Mouse (Mus musculus): Measurements from ENCODE around the gene Chn2. TPM values are rescaled to one million over a fixed set of nuclear protein-coding genes. Genes with fewer than 3 reads are reported as not detected.
"Not testable (repeated sequence)": the region's sequence is repeated elsewhere in the genome, so short reads cannot be mapped to it uniquely, and the experiment has no call there.

The Chn2 gene
- total RNA-seq, 2 experiments from 2014 or later, result 2.3 to 2.5 TPM

DNA sequence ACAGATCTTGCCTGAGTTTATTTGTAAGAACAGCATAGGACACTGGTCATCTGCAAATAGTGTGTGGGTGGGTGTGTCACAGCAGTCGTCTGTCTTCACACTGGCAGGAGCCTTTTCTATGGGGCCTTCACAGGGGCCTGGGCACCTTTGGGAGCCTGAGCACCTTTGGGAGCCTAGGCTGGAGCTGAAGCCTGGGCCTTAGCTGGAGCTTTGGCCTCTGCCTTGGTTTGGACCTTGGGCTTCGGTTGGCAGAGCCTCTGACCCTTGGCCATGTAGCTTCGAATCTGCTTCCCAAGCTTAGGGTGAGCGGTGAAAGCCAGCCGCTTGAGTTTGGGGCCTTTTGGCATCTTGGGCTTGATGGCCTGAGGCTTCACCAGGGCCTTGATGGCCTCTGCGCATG, 137.7 kb downstream of the Chn2 start:
- ATAC-seq (replicated peaks; ENCODE audit: low FRiP score, poor library complexity, severe bottlenecking), result not testable (repeated sequence)

- ATAC-seq (replicated peaks; ENCODE audit: low FRiP score, poor library complexity, severe bottlenecking), result no peak
Measured at GRCm38 (mm10) chr6:54179056-54179873, 139.9 kb downstream of the Chn2 start.

DNA sequence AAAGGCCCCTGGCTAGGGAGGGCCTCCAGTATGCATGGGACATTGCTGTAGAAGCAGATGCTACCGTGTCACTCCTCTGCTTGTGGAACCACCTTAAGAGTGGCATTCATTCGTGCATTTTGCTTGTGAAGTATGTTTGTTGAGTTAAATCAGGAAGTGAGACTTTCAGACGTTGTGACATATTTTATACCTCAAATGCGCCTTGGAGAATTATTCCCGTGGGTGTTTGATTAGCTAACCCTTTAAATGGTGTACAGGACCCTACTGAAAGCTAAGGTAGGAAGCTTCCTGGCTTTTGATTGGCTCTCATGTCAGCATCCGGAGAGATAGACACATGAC, 140.5 kb downstream of the Chn2 start:
- ATAC-seq (replicated peaks; ENCODE audit: low FRiP score, poor library complexity, severe bottlenecking), result no peak

- ATAC-seq (replicated peaks; ENCODE audit: low FRiP score, poor library complexity, severe bottlenecking), result no peak
Measured at GRCm38 (mm10) chr6:54183825-54184578, 144.6 kb downstream of the Chn2 start.

GRCm38 (mm10) chr6:54193631-54194305, 154.4 kb downstream of the Chn2 start:
- no peak for ATAC-seq (replicated peaks; ENCODE audit: low FRiP score, poor library complexity, severe bottlenecking)

DNA sequence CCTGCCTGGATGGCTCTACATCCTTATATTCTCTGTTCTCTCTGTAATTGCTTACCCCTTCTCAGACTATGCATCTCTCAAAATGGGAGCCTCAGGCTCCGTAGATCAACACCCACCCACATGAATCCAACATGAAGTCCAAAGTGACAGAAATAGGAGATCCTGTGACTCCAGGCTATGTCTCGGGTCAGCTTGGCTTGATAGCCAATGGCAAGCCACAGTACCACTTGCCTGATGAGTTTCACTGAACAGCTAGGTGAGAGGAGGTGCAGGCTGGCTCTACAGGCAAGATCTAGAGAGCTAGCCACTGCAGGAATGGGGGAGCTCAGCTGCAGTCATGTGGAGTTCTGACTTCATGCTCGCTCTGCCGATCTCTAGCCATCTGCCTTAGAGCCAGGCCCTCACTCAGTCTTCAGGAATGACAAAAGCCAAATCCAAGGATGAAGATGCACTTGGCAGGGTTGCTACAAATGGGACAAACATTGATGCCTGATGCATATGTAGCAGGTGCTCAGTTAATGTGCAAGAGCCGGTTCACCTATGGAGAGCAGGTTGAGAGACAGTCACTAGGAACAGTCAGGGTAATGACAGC, 158.6 kb downstream of the Chn2 start:
- ATAC-seq (replicated peaks; ENCODE audit: low FRiP score, poor library complexity, severe bottlenecking), result no peak

DNA sequence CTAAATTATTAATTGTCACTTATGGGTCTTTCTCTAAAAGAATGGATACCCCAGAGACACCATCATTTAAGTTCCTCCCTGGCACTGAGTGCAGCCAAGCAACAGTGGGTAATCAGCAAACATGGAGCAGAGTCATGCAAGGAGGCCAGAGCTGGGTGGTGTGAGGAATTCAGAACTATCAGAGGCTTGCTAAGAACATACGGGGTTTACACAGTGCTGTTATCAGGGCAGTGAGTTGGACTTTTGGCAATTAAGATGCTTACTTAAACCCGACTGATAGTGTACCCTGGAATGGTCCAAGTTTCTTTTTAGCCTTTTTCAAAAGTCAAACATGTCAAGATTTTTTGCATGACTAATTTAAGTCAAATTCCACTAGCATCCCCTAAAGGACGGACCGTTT, 160.2 kb downstream of the Chn2 start:
- ATAC-seq (replicated peaks; ENCODE audit: low FRiP score, poor library complexity, severe bottlenecking), result no peak

- ATAC-seq (replicated peaks; ENCODE audit: low FRiP score, poor library complexity, severe bottlenecking), result no peak
Measured at GRCm38 (mm10) chr6:54200031-54200722, 160.8 kb downstream of the Chn2 start.

- no peak for ATAC-seq (replicated peaks; ENCODE audit: low FRiP score, poor library complexity, severe bottlenecking)
Measured at GRCm38 (mm10) chr6:54202311-54203020, 163.1 kb downstream of the Chn2 start.

- ATAC-seq (replicated peaks; ENCODE audit: low FRiP score, poor library complexity, severe bottlenecking), result no peak
Measured at GRCm38 (mm10) chr6:54203316-54203715, 164.0 kb downstream of the Chn2 start.

DNA sequence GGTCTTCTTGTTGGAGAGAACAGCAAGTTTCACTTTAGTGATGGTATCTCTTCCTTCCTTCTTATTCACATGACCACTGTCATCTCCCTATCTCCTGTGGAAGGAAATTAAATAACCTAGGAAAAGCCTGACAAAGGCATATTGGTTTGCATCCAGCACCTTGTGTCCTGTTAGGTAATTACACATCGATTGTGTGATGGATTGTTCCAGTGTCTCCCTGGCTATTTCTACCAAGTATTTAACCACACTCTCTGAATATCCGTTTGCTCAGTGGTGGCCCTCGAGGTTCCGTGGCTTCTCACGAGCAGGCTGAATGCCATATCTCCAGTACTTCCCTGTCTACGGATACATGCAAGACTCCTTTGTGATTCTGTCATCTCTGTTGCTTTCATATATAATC, 164.6 kb downstream of the Chn2 start:
- ATAC-seq (replicated peaks; ENCODE audit: low FRiP score, poor library complexity, severe bottlenecking), result no peak

DNA sequence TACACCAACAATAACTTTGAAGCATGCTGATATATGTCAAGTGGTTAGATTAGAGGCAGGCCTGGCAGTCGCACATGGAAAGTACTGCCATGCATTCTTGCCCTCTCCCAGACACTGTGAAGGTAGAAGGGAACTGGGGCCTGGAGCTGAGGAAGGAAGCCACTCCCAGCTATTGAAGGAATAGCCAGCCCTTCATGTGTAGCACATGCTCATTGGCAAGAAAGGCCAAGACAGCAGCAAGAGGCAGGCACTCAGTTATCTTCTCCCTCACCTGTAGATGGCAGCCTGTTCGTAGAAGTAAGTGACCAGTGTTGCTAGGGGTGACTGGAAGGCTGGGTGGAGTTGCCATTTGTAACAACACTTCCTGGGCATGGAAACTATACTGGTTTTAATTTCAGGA, 165.6 kb downstream of the Chn2 start:
- ATAC-seq (replicated peaks; ENCODE audit: low FRiP score, poor library complexity, severe bottlenecking), result no peak

DNA sequence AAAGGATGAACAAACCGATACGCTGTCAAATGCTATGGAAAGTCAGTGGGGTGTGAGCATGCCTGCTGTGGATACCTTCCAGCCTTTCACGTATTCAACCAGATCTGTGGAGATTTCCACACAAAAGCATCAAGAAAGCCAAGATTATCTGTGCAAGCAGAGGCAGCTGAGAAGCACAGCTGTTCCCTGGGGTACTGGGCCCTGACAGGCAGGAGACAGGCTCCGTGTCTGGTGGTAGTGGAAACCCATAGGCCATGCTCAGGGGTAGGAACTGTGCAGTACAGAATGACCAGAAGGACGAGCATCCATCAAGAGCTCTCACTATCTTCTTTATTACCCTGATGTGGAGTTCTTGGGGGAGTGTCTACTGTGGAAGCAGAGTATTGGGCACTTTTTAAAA, 166.1 kb downstream of the Chn2 start:
- no peak for ATAC-seq (replicated peaks; ENCODE audit: low FRiP score, poor library complexity, severe bottlenecking)

DNA sequence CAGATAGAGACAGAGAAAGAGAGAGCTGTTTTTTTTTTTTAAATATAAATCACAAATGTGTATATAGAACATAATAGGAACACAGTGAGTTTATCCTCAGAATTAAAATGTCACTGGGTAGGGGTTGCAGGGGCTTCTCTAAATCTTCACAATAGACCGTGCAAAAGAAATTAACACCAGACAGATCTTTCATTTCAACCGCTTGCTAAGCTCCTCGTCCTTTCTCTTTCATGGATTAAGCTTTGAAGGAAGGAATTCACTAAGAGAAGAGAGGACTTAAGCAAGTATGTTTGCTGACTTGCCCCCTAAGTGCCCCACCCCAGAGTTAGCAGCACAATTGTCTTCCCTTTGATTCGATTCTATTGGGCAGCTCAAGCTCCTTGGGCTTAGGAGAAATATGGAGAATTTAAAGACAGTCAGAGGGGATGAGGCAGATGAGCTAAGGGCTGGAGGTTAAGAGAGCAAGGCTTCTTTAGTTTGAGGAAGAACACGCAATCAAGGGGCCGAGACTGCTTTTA, 166.9 kb downstream of the Chn2 start:
- no peak for ATAC-seq (replicated peaks; ENCODE audit: low FRiP score, poor library complexity, severe bottlenecking)

GRCm38 (mm10) chr6:54208786-54209185, 169.4 kb downstream of the Chn2 start:
- ATAC-seq (replicated peaks; ENCODE audit: low FRiP score, poor library complexity, severe bottlenecking), result no peak

- ATAC-seq (replicated peaks; ENCODE audit: low FRiP score, poor library complexity, severe bottlenecking), result no peak
Measured at GRCm38 (mm10) chr6:54210971-54211370, 171.6 kb downstream of the Chn2 start.

GRCm38 (mm10) chr6:54211939-54212338, 172.6 kb downstream of the Chn2 start:
- no peak for ATAC-seq (replicated peaks; ENCODE audit: low FRiP score, poor library complexity, severe bottlenecking)

- ATAC-seq (replicated peaks; ENCODE audit: low FRiP score, poor library complexity, severe bottlenecking), result no peak
Measured at GRCm38 (mm10) chr6:54213743-54214142, 174.4 kb downstream of the Chn2 start.

DNA sequence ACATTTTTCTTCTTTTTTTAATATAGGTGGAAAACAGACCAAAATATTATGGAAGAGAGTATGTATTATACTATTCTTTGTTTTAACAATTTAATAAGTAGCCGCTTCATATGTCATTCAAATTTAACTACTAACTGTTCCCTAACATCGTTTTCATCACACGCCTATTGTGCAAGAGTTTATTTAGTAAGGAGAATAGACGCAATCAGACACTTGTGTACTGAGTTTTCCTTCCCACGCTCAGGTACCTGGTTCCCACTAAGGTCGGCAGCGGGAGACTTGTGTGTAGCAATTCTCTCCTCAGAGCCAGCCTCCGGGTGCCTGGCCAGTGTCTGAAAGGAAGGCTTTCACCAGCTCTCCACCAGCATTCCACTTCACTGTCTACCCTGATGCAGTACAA, 176.3 kb downstream of the Chn2 start:
- no peak for ATAC-seq (replicated peaks; ENCODE audit: low FRiP score, poor library complexity, severe bottlenecking)

Data from erythroblast, adult 5-6 weeks (primary cell).